8 mouse cellular contexts compared by ENCODE assay signal in the genomic region with DNA sequence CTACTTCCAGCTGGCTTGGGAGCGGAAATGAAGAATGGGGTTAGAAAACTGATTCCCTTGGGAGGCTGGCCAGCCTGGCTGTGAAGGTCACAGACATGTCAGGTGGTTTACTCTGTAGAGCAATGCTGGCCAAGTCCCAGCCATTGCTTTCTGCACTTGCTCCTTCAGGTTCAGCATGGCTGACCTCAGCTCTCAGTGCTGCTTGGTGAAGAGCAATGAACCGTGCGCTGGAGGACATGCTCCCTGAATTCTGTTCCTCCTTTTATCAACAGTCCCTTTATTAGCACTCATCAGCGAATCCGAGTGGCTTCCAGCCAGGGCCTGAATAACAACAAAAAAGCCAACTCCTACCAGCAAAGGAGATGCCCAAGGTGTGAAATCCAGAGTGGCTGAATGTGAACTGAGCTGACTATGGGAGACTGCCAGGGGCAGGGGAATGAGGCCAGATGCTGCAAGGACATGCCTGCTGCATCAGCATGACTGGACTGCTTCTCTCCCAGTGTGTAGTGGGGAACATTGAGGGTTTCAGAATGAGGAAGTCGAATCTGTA. TPM values are rescaled to one million over a fixed set of nuclear protein-coding genes. Genes with fewer than 3 reads are reported as not detected.
DNase-seq lines count a peak whose midpoint lies in the region; ATAC-seq and TF ChIP-seq lines count a peak whose summit lies in the region.

No protein-coding gene starts in this region.

- H3K9ac ChIP-seq in lung, embryonic 14.5 days, result no peak overlapping the region

- no peaks in the 10 kb centered on the region for H3K4me1 ChIP-seq in lung, embryonic 14.5 days (ENCODE audit: insufficient read depth)

- H3K9me3 ChIP-seq in lung, embryonic 14.5 days (ENCODE audit: low read depth, low read length), result no peaks in the 10 kb centered on the region

- peak; percentile 63 for ATAC-seq in lung, embryonic 14.5 days (ENCODE audit: insufficient read depth)

- no peak overlapping the region for H3K27ac ChIP-seq in lung, embryonic 14.5 days (ENCODE audit: low read depth)

- peak; percentile 55 for DNase-seq in layer of hippocampus, adult 11-12 months (ENCODE audit: low spot score)
- DNase-seq in layer of hippocampus, adult 9-10 months (ENCODE audit: low spot score), result no peak
- peak; percentile 45 for DNase-seq in brain, embryonic 18.5 days (ENCODE audit: low read depth, low spot score)
- DNase-seq in gastrocnemius, postnatal 10 days, result peak; percentile 54
- DNase-seq in kidney, adult 8-10 months, result peak; percentile 89 to 91
- DNase-seq in lung, embryonic 14.5 days, result peak; percentile 42
- peak; percentile 3 for DNase-seq in ovary, postnatal 10 days (ENCODE audit: low spot score)
- no peak for DNase-seq in thymus, postnatal 0 days (ENCODE audit: low spot score)

- no peak overlapping the region for H3K4me3 ChIP-seq in lung, embryonic 14.5 days (ENCODE audit: low read depth, low read length)

- no peaks in the 10 kb centered on the region for H3K27me3 ChIP-seq in lung, embryonic 14.5 days (ENCODE audit: insufficient read depth, low read length)

- H3K4me2 ChIP-seq in lung, embryonic 14.5 days, result no peak overlapping the region

- no peaks in the 10 kb centered on the region for H3K36me3 ChIP-seq in lung, embryonic 14.5 days (ENCODE audit: insufficient read depth)

- no peak for TF ChIP-seq CTCF in lung, embryonic 14.5 days (IDR thresholded peaks at IDR 0.05; ENCODE audit: low read depth)

- 58% methylated on average over 6 of the region's 6 CpGs for WGBS in lung, embryonic 14.5 days

RNA-seq across cellular contexts. Expression of a gene that starts 10.3 kb away (rescaled TPM):
- 1 to 10 TPM; 8.0 to 9.4 TPM for total RNA-seq in gastrocnemius, postnatal 10 days (2021)
- 13.9 and 14.9 TPM in 2 replicates for polyA plus RNA-seq in lung, embryonic 14.5 days (2014; fragmentation: Nextera tagmentation; extraction: Ambion mirVana)
- 8.2 and 8.6 TPM in 2 replicates for polyA plus RNA-seq in thymus, postnatal 0 days (2015; fragmentation: Nextera tagmentation; extraction: Ambion mirVana)

RNA-seq across cellular contexts. Expression of a gene that starts 14.2 kb away (rescaled TPM):
- not detected for total RNA-seq in gastrocnemius, postnatal 10 days (2021)
- 0.28 and 0.38 TPM in 2 replicates for polyA plus RNA-seq in lung, embryonic 14.5 days (2014; fragmentation: Nextera tagmentation; extraction: Ambion mirVana)
- polyA plus RNA-seq in thymus, postnatal 0 days (2015; fragmentation: Nextera tagmentation; extraction: Ambion mirVana), result 0.10 and 0.15 TPM in 2 replicates

RNA-seq across cellular contexts. Expression of a gene that starts 55.0 kb away (rescaled TPM):
- not detected for total RNA-seq in gastrocnemius, postnatal 10 days (2021)
- not detected in 2 replicates for polyA plus RNA-seq in lung, embryonic 14.5 days (2014; fragmentation: Nextera tagmentation; extraction: Ambion mirVana)
- polyA plus RNA-seq in thymus, postnatal 0 days (2015; fragmentation: Nextera tagmentation; extraction: Ambion mirVana), result 0.66 and 0.69 TPM in 2 replicates

Comparison
In these comparisons a context has a peak if more than half of its experiments do, and no peak if none do; other contexts are left out.
1. DNase-seq: peak in layer of hippocampus, adult 11-12 months (single experiment), brain, embryonic 18.5 days (single experiment), gastrocnemius, postnatal 10 days (single experiment), kidney, adult 8-10 months (2 of 2), lung, embryonic 14.5 days (single experiment) and ovary, postnatal 10 days (single experiment); none in layer of hippocampus, adult 9-10 months (single experiment) and thymus, postnatal 0 days (single experiment).